Mouse (Mus musculus) ES-E14 (cell line): ENCODE measurements around the gene Ccdc8. TPM values are rescaled to one million over a fixed set of nuclear protein-coding genes. Genes with fewer than 3 reads are reported as not detected.

Experiments used
- DNase-seq: peaks from one replicate; pipeline ENCODE4 v3.0.0-alpha.2; 2013; ENCODE audit warnings: low read depth, low spot score
- H3K27ac ChIP-seq: 2 replicates; pipeline ENCODE4 v1.5.1; 2012; ENCODE audit warnings: low read depth, mild to moderate bottlenecking, low read length, moderate library complexity, mixed read lengths; ENCODE audit not compliant: poor library complexity, insufficient read depth, severe bottlenecking
- H3K36me3 ChIP-seq: 2 replicates; pipeline ENCODE4 v1.6.1; 2012; ENCODE audit warnings: mild to moderate bottlenecking, low read length, moderate library complexity, mixed read lengths; ENCODE audit not compliant: control insufficient read depth, poor library complexity, insufficient read depth, severe bottlenecking
- H3K4me1 ChIP-seq, 2 experiments: fragments of 150-350 bp in 1 of 2; sonication (generic) in 1 of 2; 2 replicates each; pipeline ENCODE4 v1.6.1; 2012; ENCODE audit warnings: low read length in 2 of 2, mild to moderate bottlenecking in 1 of 2, mixed read lengths in 1 of 2; ENCODE audit not compliant: control insufficient read depth in 2 of 2, insufficient read depth in 2 of 2, poor library complexity in 1 of 2
- H3K4me3 ChIP-seq, 2 experiments: fragments of 150-350 bp in 1 of 2; sonication (generic) in 1 of 2; 2 replicates each; pipeline ENCODE4 v1.5.1; 2012; ENCODE audit warnings: low read length in 2 of 2, low read depth in 1 of 2, mild to moderate bottlenecking in 1 of 2, mixed read lengths in 1 of 2; ENCODE audit not compliant: insufficient read depth in 1 of 2, poor library complexity in 1 of 2, severe bottlenecking in 1 of 2
- H3K9ac ChIP-seq: 2 replicates; pipeline ENCODE4 v1.6.1; 2012; ENCODE audit warnings: low read depth, mild to moderate bottlenecking, low read length, mixed read lengths; ENCODE audit not compliant: poor library complexity, insufficient read depth, severe bottlenecking
- H3K9me3 ChIP-seq: fragments of 150-350 bp; sonication (generic); 2 replicates; pipeline ENCODE4 v1.6.1; 2012; ENCODE audit warnings: low read depth, mild to moderate bottlenecking, low read length; ENCODE audit not compliant: control insufficient read depth, insufficient read depth
- CHD2 ChIP-seq: IDR thresholded peaks from 2 replicates; pipeline ENCODE4 v1.6.1; 2014; ENCODE audit warnings: mild to moderate bottlenecking, low read depth, low read length, inconsistent platforms
- HCFC1 ChIP-seq: IDR thresholded peaks from 2 replicates; pipeline ENCODE4 v1.6.1; 2012; ENCODE audit warnings: low read length, inconsistent platforms, borderline replicate concordance; ENCODE audit not compliant: insufficient read depth
- MAFK ChIP-seq: IDR thresholded peaks from 2 replicates; pipeline ENCODE4 v1.6.1; 2014; ENCODE audit warnings: mild to moderate bottlenecking, low read depth, low read length, inconsistent platforms; ENCODE audit not compliant: insufficient read depth
- ZC3H11A ChIP-seq: IDR thresholded peaks from 2 replicates; pipeline ENCODE4 v1.6.1; 2012; ENCODE audit warnings: low read depth, mild to moderate bottlenecking, inconsistent platforms, low read length, borderline replicate concordance
- ZNF384 ChIP-seq: IDR thresholded peaks from 2 replicates; pipeline ENCODE4 v1.6.1; 2012; ENCODE audit warnings: low read depth, low read length, inconsistent platforms
- in situ Hi-C, 2 experiments: fragments of 600-800 bp; cut with MboI; formaldehyde crosslinking; loops; one replicate each; pipeline ENCODE4 v1.15.1; 2025; ENCODE audit warnings: low sequenced_read_pairs in 2 of 2, inconsistent platforms in 1 of 2; ENCODE audit not compliant: unreplicated experiment in 2 of 2
- total RNA-seq: library from RNA; depleted of rRNA; stranded (reverse); fragments of 300-350 nt; gene quantifications from 2 replicates; pipeline ENCODE4 v1.2.3, GENCODE M21; 2012; rRNA removed

The Ccdc8 gene
- 2.8 and 4.1 TPM in 2 replicates for total RNA-seq

GRCm38 (mm10) chr7:16992451-16992807, at the start of gene Ccdc8:
Gene Ccdc8 (plus strand): TSS chr7:16992708.
- H3K9me3 ChIP-seq = no peaks in the 10 kb centered on the region
- DNase-seq = no peak
- TF ChIP-seq ZNF384 (no peak), HCFC1 (no peak), ZC3H11A (no peak), MAFK (no peak), CHD2 (no peak)
- no peak within 1 kb of the TSS for H3K27ac ChIP-seq
- no peak within 1 kb of the TSS for H3K9ac ChIP-seq
- H3K4me1 ChIP-seq = peaks cover 1 to 14% of the 10 kb centered on the region in 2 experiments; a peak in 2 of 4 replicates
- peak within 1 kb of the TSS; percentile 25 to 57; a peak in 3 of 4 replicates for H3K4me3 ChIP-seq
- no peaks in the 10 kb centered on the region for H3K36me3 ChIP-seq
- in situ Hi-C loops = loop anchor here in 1 of 2 experiments (5.0 kb wide), 1 partner anchor 40 kb away; no protein-coding TSS in a partner anchor

GRCm38 (mm10) chr7:16942861-16943260, 49.6 kb upstream of the Ccdc8 start:
- in situ Hi-C loops = no loop called here
- H3K9ac ChIP-seq = no peak overlapping the region
- H3K27ac ChIP-seq = no peak overlapping the region
- H3K4me1 ChIP-seq = peaks cover 0 to 4% of the 10 kb centered on the region in 2 experiments; a peak in 3 of 4 replicates
- DNase-seq = no peak
- H3K36me3 ChIP-seq = no peaks in the 10 kb centered on the region
- H3K9me3 ChIP-seq = no peaks in the 10 kb centered on the region
- no peak overlapping the region for H3K4me3 ChIP-seq
- TF ChIP-seq MAFK (no peak), ZNF384 (no peak), CHD2 (no peak)

GRCm38 (mm10) chr7:16944061-16944807, 48.3 kb upstream of the Ccdc8 start, which contains the start of gene Pnmal2:
Gene Pnmal2 (plus strand): TSS chr7:16944682.
- Histone ChIP-seq H3K9ac (peak within 1 kb of the TSS; percentile 52), H3K36me3 (no peaks in the 10 kb centered on the region), H3K27ac (no peak within 1 kb of the TSS), H3K4me1 (peaks cover 0 to 4% of the 10 kb centered on the region in 2 experiments; a peak in 3 of 4 replicates), H3K9me3 (no peaks in the 10 kb centered on the region), H3K4me3 (peak within 1 kb of the TSS; percentile 70 to 76)
- in situ Hi-C loops = no loop called here
- DNase-seq = peak; percentile 78
- TF ChIP-seq HCFC1 (no peak; the same call in 1 of the 2 replicates), ZC3H11A (no peak), ZNF384 (no peak), MAFK (no peak)

GRCm38 (mm10) chr7:16944808-16945315, 47.6 kb upstream of the Ccdc8 start:
- Histone ChIP-seq H3K4me3 (peak overlapping the region; percentile 70 to 76), H3K27ac (no peak overlapping the region), H3K9ac (peak overlapping the region; percentile 52), H3K4me1 (peaks cover 0 to 4% of the 10 kb centered on the region in 2 experiments; a peak in 3 of 4 replicates), H3K36me3 (no peaks in the 10 kb centered on the region), H3K9me3 (no peaks in the 10 kb centered on the region)
- no peak for DNase-seq
- no peak for TF ChIP-seq CHD2
- TF ChIP-seq MAFK = no peak
- TF ChIP-seq HCFC1 = no peak
- no peak for TF ChIP-seq ZNF384
- TF ChIP-seq ZC3H11A = no peak
- in situ Hi-C loops = no loop called here
